Mouse (Mus musculus) ES-E14 (cell line): ENCODE results near the gene Pgs1.
A peak's percentile ranks its signal among the peaks of the same experiment; 100 is the strongest.

Source experiments
- CHD2 ChIP-seq: IDR thresholded peaks from 2 replicates; pipeline ENCODE4 v1.6.1; 2014; ENCODE audit warnings: mild to moderate bottlenecking, low read depth, low read length, inconsistent platforms
- MAFK ChIP-seq: IDR thresholded peaks from 2 replicates; pipeline ENCODE4 v1.6.1; 2014; ENCODE audit warnings: mild to moderate bottlenecking, low read depth, low read length, inconsistent platforms; ENCODE audit not compliant: insufficient read depth

DNA sequence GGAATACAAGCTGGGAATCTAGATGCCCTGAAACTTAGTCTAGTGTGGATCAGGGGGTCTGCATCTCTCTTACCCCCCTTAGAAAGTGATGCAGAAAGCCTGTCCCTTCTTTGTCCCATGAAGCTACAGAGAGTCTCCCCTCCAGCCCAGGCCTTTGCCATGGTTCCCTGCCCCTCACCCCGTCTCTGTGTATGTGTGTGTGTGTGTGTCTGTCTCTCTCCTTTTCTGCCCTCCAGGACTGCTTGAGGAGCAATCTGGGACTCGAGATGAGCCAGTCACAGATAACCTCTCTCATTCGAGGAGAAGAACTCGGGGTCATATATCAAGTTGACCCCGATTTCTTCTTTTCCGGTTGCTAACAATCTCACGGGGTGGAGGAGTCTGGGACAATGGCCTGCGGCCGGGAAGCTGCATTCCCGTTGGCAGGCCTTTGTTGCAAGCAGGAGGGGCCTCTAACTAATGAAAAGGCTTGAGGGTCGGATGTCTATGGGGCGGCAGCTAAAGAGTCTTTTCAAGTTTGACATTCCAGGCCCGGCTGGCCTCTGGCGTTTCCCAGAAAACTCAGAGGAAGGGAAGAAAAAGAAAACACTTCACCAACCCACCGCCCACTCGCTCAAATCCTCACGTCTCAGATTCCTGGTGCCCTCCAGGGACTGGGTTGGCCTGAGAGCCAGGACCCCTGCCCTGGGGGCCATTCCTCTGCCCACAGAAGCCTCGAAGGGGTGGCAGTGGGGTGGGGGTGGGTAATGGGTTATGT, 10.7 kb upstream of the Pgs1 start:
- peak; percentile 64; the same call in 1 of the 2 replicates for TF ChIP-seq CHD2
- no peak for TF ChIP-seq MAFK
